Mouse (Mus musculus) cerebellum, postnatal 36 days (tissue): ENCODE results near the gene Fzr1.
A peak's percentile ranks its signal among the peaks of the same experiment; 100 is the strongest.

Experiments
- DNase-seq, 2 experiments: peaks; one replicate each; pipeline ENCODE4 v3.0.0; 2021 to 2022; ENCODE audit warnings: mixed read lengths in 2 of 2

Fzr1 gene

DNA sequence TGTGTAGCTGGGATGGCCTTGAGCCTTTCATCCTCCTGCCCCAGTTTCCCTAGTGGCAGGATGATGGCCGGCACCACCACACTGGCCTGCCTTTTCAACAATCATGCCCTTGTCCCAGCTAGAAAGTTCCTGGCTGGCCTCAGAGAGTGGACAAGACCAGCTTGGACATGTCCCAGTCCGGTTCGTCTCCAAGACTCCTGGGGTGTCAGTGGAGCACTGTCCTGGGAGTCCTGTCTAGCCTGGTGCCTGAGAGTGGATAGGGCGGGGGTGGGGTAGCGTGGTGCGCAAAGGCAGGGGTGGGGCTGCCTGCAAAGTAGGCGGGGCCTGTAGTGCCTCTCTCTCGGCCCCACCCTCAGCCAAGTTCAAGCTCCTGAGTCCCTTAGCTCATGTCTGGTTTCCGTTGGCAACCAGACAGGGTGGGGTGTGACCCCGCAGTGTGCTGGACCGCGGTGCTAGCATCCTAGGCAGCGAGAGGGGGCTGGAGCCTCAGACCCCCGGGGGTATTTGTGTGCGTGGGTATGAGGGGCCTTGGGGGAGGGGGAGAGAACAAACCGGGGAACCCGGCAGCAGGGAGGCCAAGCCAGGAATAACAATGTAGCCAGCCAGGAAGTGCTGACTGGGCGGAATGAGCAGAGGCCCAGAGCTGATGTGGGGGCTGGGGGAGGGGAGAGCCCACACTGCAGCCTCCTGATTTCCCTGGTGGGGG, 23.4 kb upstream of the Fzr1 start:
- peak; percentile 52 to 65 for DNase-seq

DNA sequence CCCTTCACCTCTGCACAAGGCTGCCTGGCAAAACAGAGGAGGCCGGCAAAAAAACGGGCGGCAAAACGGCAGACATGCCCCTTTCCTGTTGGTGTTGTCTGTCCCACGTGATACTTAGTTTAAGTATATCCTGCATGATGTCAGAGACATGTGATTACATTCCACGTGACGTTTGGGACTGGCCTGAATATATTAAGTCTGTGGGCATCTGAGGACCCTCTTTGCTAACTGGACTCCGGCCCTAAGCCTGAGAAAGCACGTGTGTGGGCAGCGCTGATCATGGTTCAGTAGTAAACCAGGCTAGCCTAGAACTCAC, 22.8 kb upstream of the Fzr1 start:
- no peak for DNase-seq

DNA sequence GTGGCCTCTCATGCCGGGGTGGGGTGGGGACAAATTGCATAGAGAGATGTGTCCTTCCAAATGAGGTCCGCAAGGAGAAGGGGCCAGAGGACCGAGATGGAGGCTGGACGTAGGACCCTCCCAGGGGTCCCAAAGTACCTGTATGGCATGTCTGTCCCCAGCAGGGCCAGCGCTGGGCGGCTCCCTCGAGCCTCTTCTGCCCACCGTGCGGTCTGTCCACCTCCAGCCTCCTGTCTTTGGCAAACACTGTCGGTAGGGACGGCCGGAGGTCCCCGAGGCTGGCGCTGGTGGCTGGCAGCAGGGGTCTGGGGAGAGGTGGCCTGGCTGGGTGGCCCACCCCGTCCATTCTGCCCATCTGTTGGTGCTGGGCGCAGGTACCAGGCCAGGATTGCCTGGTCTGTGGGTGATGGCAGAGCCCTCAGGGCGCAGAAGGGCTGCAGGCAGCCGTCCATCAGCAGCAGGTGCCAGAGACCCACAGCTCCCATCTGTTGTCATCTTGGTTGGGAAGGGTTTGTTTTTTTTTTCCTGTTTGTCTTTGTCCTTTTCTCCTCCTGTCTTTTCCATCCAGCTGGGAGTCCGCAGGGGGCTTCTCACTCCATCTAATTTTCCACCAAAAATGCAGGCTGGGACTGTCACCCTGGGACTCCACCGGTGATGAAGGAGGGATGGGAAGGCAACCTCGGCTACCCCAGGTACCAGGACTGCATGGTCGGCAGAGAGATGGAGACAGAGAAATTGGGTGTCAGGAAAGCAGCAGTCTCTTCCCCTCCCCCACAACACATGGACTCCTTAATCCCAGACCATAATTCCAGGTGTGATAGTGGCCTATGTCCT, 22.3 kb upstream of the Fzr1 start:
- DNase-seq = peak; percentile 89 to 90

DNA sequence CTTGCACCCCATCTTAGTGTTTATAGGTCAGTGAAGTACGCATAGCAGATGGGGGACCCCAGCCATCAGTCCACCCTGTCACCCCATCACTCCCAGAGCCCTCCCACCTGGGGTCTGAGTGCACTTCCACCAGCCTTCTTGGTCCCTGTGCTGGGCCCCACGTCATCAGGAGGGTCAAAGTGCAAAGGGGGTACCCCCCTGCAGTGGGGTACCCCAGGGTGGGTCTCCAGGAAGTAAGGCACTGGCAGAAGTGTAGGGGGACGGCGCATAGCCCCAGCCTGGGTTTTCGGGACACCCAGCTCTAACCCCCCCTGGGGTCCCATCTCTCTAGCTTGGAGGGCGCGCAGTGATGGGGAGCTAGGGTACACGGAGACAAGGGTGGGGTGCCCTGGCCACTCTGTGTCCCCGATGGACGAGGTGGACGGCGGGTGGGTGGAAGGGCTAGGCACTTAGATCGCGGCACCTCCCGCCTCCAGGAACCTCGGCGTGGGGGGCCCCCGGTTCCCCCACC, 21.5 kb upstream of the Fzr1 start:
- no peak for DNase-seq

DNA sequence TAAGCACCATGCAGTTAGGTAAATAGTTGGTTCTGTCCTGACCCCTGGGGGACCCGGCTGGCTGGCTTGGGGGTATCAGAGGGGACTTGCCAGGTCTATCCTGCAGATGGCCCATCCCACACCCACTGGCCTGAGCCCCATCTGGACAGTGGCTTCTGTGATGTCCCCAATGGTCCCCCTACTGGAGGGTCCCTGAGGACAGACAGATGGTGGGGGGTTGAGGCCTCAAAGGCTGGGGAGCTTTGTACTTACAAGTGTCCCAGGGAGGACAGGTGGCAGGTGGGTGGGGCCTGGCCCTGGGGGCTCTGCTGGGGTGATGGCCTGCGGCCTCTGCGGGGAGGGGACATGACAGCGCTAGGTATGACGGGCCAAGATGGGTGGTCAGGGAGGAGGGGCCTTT, 21.0 kb upstream of the Fzr1 start:
- no peak for DNase-seq

DNA sequence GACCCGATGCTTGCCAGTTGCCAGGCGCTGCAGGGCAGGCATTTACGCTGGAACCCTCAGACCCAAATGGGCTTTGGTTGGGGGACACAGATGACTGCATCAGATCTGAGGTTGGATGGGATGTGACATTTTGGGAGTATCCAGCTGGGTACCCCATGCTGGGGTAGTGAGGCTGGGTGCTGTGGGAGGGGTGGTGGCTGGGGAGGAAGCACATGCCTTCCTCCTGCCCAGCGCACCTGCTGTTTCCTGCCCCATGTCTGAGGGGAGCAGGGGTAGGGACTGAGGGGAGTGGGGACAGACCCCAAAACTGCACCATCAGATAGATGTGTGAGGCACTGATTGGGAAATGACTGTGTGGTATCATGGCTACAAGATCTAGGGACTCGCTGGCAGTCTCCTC, 18.4 kb upstream of the Fzr1 start:
- DNase-seq = no peak

DNA sequence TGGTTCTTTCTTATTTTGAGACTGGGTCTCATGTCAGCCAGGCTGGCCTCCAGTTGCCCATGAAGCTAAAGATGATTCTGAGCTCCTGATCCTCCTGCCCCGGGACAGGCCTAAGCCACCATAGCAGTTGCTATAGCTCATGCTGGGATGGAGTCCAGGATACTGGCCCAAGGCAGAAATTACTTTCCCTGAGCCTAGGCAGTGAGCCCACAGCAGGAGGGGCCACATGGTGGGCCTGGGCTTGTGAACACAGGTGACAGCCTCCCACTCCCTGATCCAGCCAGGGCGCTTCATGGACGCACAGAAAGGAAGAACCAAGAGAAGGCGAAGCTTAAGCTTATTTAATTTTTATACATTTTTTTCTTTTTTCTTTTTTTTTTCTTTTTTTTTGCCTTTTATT, 17.5 kb upstream of the Fzr1 start:
- DNase-seq = no peak

DNA sequence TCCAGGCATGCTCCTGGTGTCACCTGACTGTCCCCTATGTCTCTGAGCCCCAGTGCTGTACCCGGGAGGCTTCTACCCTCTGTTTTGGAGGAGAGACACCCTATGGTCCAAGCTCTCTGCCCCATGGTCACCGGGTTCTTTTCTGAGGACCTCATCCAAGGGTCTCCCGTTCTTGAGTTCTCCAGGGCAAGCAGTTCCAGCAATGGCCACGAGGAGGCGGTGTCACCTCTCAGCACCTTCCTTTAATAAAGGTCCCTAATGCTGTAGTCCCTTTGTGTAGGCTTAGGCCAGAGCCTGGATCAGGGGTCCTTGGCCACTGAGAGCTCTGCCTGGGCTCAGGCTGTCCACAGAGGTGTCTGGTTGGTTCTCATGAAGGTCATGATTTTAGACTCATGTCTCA, 16.8 kb upstream of the Fzr1 start:
- DNase-seq = peak; percentile 78 to 81

DNA sequence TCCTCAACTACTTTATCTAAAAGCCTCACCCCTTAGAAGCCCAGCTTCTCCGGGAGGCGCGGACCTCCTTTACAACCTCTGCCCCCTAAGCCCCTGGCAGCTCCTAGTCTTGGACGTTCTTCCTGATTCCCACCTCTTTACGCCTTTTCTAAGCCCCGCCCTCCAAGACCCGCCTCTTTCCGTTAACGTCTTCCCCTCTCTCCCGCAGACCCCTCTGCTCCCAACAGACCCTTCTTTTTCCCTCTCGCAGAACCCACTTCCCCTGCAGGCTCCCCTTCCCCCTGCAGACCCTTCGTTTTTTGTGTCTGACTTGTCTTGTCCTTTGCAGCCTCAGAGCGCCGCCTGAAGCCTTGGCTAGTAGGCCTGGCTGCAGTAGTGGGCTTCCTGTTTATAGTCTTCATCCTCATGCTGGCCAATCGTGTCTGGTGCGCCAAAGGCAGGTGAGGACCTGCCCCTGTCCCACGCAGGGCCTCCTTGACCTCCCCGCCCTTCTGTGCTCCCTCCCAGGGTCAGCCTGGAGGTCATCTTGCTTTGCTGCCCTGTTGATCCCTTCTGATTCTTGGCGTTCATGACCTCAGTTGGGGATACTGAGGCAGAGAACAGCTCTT, 15.2 kb upstream of the Fzr1 start:
- no peak for DNase-seq

DNA sequence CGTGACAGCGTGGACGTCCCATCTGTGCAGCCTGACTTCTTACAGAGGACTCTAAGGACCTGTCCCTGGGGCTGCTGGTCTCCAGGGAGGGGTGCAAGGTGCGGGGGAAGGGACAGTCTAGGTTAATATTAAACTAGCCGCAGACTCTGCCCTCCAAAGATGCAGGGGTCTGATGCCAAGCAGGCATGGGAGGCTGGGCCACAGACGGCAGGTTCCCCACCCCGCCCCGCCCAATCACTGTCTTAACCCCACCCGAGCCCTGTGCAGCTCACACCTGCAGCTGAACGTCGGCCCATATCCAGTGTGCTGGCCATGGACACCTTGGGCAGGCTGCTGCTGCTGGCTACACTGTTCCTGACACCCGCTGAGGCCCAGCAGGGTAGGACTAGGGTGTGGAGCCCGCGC, 14.5 kb upstream of the Fzr1 start, which contains the start of gene Smim24:
Smim24 (plus strand) TSS at position 271 of the 405 bp plus-strand sequence.
- DNase-seq = no peak

DNA sequence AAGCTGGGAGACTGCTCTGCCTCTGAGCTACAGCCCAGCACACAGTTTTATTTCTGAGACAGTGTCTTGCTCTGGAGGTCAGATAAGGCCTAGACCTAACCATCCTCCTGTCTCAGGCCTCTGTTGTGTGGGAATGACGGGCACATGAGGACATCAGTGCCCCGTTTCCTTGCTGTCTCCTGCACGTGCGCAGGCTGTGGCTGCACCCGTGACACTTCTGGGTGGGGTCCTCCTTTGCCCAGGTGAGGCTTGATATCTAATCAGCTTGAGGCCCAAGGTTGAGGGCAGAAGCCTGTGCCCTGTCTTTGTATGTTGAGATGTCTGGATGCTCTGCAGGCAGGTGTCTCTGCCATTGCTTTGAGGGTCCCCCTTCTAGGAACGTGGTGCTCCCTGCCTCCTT, 14.0 kb upstream of the Fzr1 start:
- DNase-seq = no peak

DNA sequence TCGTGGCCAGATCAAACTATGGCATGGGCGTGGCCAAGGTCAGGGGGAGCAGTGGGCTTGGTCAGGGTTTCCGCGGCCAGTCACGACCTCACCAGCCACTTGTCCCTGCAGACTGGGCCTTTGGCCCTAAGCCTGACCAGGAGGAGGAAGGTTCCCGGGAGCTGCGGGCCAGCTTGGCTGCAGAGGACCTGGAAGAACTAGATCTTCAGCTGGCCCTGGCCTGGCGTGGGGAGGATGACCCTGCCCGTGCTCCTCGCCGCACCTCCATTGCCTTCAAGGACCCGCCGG, 12.3 kb upstream of the Fzr1 start:
- DNase-seq = no peak

DNA sequence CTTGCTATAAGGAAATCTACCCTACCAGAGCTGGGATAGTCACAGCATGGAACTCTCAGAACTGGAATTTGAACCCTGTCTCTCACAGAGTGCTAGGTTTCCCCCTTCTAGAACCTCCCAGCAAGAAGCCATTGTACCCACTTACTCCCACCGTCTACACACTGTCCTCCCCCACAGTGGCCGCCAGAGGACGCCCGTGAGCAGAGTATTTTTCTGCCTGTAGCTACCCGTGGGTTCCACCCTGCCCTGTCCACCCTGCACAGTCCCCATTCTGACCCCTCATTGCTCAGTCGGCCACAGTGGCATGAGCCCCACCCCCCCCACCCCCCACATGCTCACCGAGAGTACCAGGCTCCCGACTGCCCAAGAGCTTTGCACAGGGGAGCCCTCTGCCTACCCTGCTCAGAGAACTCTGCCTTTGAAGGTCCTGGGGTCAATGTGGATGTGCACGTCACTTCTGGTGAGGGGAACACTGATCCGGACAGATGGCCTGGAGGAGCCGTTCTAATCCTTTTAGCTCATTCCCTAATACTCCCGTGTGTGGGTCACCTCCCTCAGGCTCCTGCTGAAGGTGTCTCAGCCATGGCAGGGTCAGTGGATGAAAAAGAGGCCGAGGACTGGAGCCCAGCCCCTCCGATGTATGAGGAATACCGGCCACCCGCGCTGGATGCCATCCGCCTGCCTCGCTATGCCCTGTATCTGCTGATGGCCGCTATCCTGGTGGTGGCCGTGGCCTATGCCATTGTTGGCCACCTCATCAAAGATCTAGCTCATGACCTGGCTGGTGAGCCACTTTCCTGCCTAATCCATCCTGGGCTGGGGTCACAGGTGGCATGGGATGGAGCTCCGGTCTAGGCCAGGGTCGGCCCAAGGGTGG, 11.7 kb upstream of the Fzr1 start:
- peak; percentile 78 to 82 for DNase-seq

DNA sequence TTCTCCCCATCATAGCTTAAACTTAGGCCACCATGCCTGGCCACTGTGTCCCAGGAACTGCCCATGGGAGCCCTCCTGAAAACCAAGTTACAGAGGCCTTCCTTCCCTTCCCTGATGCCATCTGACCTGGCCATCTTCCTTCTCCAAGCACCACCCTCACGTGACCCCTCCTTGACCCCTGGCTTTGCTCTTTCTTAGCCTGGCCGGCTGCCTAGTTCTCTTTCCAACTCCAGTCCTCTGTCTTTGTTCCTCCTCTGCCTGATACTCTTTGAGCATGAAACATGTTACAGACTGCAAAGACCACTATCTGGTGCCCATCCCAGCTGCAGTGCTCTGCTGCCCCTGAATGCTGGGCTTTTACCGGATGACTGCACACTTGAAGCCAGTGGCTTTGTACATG, 11.1 kb upstream of the Fzr1 start:
- DNase-seq = no peak

DNA sequence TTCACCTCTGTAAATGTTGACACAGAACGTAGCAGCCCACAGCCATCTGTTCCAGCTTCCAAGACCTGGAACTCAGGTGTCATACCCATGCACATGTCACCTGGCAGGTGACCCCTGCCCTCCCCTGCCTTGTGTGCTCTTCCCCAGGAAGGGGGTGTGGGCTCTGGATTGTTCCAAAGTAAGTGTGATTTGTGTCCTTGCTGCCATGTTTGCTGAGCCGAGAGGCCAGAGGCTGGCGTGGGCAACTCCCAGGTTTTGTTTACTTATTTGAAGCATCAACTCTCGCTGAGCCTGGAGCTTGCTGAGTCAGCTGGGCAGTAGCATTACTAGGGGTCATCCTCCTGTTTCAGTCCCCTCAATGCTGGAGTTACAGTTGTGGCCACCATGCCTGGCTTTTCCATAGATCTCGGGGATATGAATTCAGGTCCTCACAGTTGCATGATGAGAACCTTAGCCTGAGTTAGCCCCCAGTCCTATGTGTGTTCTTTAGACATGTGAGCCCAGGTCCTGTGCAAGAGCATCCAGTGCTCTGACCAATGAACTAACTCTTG, 10.3 kb upstream of the Fzr1 start, which contains the start of gene Gm48552:
Gm48552 (plus strand) TSS at position 501 of the 551 bp plus-strand sequence.
- DNase-seq = no peak

DNA sequence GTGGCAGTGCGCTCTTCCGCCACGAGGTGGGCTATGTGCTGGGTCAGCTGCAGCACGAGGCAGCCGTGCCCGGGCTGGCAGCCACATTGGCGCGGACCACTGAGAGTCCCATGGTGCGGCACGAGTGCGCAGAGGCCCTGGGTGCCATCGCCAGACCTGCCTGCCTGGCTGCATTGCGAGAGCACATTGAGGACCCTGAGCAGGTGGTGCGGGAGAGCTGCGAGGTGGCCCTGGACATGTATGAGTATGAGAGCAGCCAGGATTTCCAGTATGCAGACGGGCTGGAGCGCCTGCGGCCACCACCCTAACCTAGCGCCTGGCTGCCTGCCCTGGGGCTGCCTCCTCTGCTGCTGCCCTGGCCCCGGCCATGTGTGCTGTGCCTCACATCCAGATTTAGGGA, 9.4 kb upstream of the Fzr1 start:
- no peak for DNase-seq

DNA sequence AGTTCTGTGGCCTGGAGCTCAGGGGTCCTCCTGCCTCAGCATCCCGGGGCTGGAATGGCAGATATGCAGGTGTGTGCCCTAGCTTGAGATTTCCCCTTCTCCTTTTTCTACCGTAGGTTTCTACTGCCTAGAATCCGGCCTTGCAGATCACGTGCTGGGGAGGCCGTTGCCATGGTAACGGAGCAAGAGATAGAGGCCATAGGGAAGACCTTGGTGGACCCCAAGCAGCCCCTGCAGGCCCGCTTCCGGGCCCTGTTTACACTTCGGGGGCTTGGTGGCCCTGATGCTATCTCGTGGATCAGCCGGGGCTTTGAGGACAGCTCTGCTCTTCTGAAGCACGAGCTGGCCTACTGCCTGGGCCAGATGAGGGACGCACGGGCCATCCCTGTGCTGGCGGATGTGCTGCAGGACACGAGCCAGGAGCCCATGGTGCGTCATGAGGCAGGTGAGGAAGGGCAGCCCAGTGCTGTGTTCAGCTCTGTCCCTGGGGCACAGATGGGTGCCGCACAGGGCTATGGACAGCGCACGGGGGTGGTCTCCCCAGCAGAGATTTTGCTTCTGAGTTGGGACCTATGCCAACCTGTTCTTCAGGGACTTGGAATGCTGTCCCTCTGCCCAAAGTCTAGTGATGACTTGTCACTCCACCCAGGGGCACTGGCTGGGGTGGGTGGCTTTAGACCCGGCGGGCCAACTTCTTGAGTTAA, 7.4 kb upstream of the Fzr1 start:
- no peak for DNase-seq

DNA sequence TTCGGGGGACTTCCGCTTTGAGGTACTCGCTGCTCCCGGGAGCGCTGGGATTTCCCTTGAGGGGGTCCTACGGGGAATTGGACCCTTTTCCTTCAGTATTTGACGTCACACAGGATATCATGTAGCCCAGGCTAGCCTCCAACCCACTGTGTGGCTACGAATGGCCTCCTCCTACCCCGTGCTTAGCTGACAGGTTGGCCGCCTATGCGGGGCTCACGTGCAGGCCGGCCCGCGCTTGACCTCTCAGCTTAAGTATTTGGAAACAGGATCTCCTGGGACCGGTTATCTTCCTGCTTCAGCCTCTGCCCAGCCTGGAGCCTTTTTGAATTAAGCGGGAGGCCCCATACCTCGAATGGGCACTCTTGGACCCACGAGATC, 6.3 kb upstream of the Fzr1 start:
- DNase-seq = no peak

DNA sequence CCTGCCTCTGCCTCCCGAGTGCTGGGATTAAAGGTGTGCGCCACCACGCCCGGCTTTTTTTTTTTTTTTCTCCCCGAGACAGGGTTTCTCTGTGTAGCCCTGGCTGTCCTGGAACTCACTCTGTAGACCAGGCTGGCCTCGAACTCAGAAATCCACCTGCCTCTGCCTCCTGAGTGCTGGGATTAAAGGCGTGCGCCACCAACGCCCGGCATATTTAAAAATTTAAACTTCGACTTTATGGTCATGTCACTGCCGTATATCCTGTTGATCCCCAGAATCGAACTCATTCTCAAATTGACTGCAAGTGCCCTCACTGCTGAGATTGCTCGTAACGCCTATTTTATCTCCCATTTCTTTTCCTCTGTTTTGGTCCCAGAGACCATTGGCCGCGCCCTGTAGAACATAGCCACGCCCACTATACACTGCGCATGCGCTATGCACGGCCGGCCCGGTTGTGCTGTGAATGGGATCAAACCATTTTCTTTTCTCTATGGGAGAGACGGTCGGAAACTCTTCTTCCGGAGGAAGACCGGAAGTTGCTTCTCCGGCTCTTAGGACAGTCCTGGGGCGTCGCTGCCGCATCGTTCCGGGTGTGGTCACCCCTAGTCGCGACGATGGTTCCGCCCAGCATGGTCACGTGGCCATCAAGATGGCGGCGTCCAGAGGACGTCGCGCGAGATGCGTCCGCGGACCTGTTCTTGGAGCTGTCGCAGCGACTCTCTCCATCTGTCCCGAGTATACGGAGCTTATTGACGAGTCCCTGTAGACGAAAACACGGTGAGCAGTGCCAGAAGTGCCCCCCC, 5.7 kb upstream of the Fzr1 start, which contains the start of the genes Dohh and Gm48551:
Dohh (plus strand) TSS at position 627 of the 803 bp plus-strand sequence.
Gm48551 (plus strand) TSS at position 665 of the 803 bp plus-strand sequence.
- peak; percentile 99 to 100 for DNase-seq

DNA sequence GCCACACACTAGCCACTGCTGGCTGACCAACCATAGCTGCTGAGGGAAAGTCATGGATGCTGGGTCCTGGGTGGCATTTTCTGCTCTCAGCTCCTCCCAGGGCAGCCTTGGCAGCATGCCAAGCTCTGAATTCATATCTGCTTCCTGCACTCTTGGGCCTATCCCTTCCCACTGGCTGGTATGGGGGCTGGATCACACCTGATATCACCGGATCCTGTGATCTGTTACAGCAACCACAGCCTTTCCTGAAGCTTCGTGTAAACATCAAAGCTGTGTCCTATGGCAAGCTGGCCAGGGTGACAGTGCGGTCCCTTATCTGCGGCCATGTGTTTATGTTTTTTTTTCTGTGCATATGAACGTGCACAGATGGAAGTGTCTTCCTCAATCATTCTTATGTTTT, 3.7 kb upstream of the Fzr1 start:
- DNase-seq = no peak

DNA sequence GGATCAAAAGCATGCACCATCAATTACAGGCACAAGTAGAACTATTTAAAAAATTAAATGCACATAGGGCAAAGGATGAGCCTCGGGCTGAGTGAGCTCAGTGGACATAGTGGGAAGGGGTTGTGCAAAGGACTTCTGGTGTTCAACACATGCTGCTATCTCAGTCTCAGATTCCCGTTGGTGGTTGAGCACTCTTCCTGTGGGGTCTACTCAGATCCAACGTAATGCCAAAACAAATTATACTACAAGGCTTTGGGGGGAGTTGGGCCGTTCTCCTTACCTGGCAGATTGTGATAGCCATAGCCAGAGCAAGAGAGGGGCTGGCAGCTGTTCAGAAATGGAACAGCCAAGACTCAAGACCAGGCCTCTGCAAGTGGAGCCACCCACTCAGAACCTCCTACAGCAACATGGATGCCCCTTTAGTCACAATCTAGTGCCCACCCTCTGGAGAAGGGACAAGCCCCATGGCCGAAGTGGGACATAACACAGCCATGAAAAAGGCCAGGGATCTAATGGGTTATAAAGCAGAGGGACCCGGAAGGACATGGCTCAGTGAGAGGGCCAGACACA, 1.6 kb upstream of the Fzr1 start:
- no peak for DNase-seq
